Mouse (Mus musculus) gastrocnemius, postnatal 4 days (tissue): ENCODE measurements around the gene Gab1. TPM values are rescaled to one million over a fixed set of nuclear protein-coding genes. Genes with fewer than 3 reads are reported as not detected.

Source experiments
- DNase-seq, 2 experiments: peaks; one replicate each; pipeline ENCODE4 v3.0.0; 2021 to 2022; ENCODE audit warnings: low spot score in 2 of 2, mixed read lengths in 2 of 2
- total RNA-seq, 2 experiments: library from RNA; stranded (reverse); gene quantifications; 2 replicates each; pipeline ENCODE4 v1.2.3; 2021

The Gab1 gene
- total RNA-seq, 2 experiments from 2014 or later: 32.3 to 36.0 TPM

GRCm38 (mm10) chr8:80847912-80848311 is 32.4 kb downstream of the Gab1 start:
- DNase-seq: peak in 1 of 2 experiments; percentile 41

GRCm38 (mm10) chr8:80845284-80845683 is 35.0 kb downstream of the Gab1 start:
- DNase-seq: no peak

- DNase-seq: no peak
Measured at GRCm38 (mm10) chr8:80843744-80844434, 36.4 kb downstream of the Gab1 start.

- DNase-seq: no peak
Measured at GRCm38 (mm10) chr8:80842514-80842913, 37.8 kb downstream of the Gab1 start.

GRCm38 (mm10) chr8:80840090-80840489 is 40.2 kb downstream of the Gab1 start:
- no peak for DNase-seq

- peak in 1 of 2 experiments; percentile 55 for DNase-seq
Measured at GRCm38 (mm10) chr8:80838199-80838598, 42.1 kb downstream of the Gab1 start.

- no peak for DNase-seq
Measured at GRCm38 (mm10) chr8:80835401-80835800, 44.9 kb downstream of the Gab1 start.

- DNase-seq: no peak
Measured at GRCm38 (mm10) chr8:80834443-80834842, 45.9 kb downstream of the Gab1 start.

- DNase-seq: no peak
Measured at GRCm38 (mm10) chr8:80832534-80832933, 47.8 kb downstream of the Gab1 start.

GRCm38 (mm10) chr8:80831876-80832524 is 48.3 kb downstream of the Gab1 start:
- DNase-seq: no peak

- peak in 1 of 2 experiments; percentile 56 for DNase-seq
Measured at GRCm38 (mm10) chr8:80830724-80831566, 49.4 kb downstream of the Gab1 start.

- DNase-seq: no peak
Measured at GRCm38 (mm10) chr8:80830141-80830540, 50.2 kb downstream of the Gab1 start.

- no peak for DNase-seq
Measured at GRCm38 (mm10) chr8:80826996-80827395, 53.3 kb downstream of the Gab1 start.

- DNase-seq: no peak
Measured at GRCm38 (mm10) chr8:80825136-80825535, 55.2 kb downstream of the Gab1 start.

- no peak for DNase-seq
Measured at GRCm38 (mm10) chr8:80824426-80824825, 55.9 kb downstream of the Gab1 start.

GRCm38 (mm10) chr8:80823250-80823649 is 57.1 kb downstream of the Gab1 start:
- no peak for DNase-seq

- no peak for DNase-seq
Measured at GRCm38 (mm10) chr8:80821367-80822225, 58.7 kb downstream of the Gab1 start.

GRCm38 (mm10) chr8:80818978-80819377 is 61.3 kb downstream of the Gab1 start:
- DNase-seq: no peak

GRCm38 (mm10) chr8:80817065-80817464 is 63.3 kb downstream of the Gab1 start:
- DNase-seq: no peak

GRCm38 (mm10) chr8:80815179-80815578 is 65.1 kb downstream of the Gab1 start:
- no peak for DNase-seq
